Mouse (Mus musculus): ENCODE measurements at regions not wholly inside any gene's neighbourhood (a gene's known extent, or its start where the extent isn't known, plus 50 kb on each side); places are given as distances from the start of the nearest gene placed in this dataset.

GRCm38 (mm10) chr2:92523321-92523895 is 63.1 kb upstream of the Slc35c1 start:
- no peaks in the 10 kb centered on the region for H3K9me3 ChIP-seq
- H3K4me1 ChIP-seq (replicated peaks), result peaks cover 25% of the 10 kb centered on the region
- H3K4me3 ChIP-seq, result no peak overlapping the region
- ATAC-seq (ENCODE audit: low FRiP score), result no peak
- no peak overlapping the region for H3K9ac ChIP-seq
- WGBS, result 82% methylated on average over 13 of the region's 13 CpGs
- no peaks in the 10 kb centered on the region for H3K27me3 ChIP-seq
- no peak overlapping the region for H3K4me2 ChIP-seq
- H3K36me3 ChIP-seq, result no peaks in the 10 kb centered on the region
- H3K27ac ChIP-seq, result no peak overlapping the region

GRCm38 (mm10) chr2:92521527-92521926 is 61.2 kb upstream of the Slc35c1 start:
- ATAC-seq (ENCODE audit: low FRiP score), result no peak
- Histone ChIP-seq H3K9ac (no peak overlapping the region), H3K36me3 (no peaks in the 10 kb centered on the region), H3K9me3 (no peaks in the 10 kb centered on the region), H3K4me3 (no peak overlapping the region), H3K27ac (no peak overlapping the region), H3K4me1 (replicated peaks) (peaks cover 16% of the 10 kb centered on the region), H3K27me3 (no peaks in the 10 kb centered on the region), H3K4me2 (no peak overlapping the region)
- WGBS, result 83% methylated on average over 8 of the region's 8 CpGs

- WGBS, result 87% methylated on average over 8 of the region's 8 CpGs
- H3K4me3 ChIP-seq, result no peak overlapping the region
- no peaks in the 10 kb centered on the region for H3K36me3 ChIP-seq
- H3K4me1 ChIP-seq (replicated peaks), result no peaks in the 10 kb centered on the region; the same call in 1 of the 2 replicates
- H3K9me3 ChIP-seq, result no peaks in the 10 kb centered on the region
- H3K4me2 ChIP-seq, result no peak overlapping the region
- H3K9ac ChIP-seq, result no peak overlapping the region
- no peak for ATAC-seq (ENCODE audit: low FRiP score)
- H3K27ac ChIP-seq, result no peak overlapping the region
- no peaks in the 10 kb centered on the region for H3K27me3 ChIP-seq
These were observed 59.1 kb upstream of the Slc35c1 start for GRCm38 (mm10) chr2:92519396-92519795.

- Histone ChIP-seq H3K9me3 (no peaks in the 10 kb centered on the region), H3K4me2 (no peak overlapping the region), H3K27me3 (no peaks in the 10 kb centered on the region), H3K4me3 (no peak overlapping the region), H3K4me1 (replicated peaks) (no peaks in the 10 kb centered on the region), H3K36me3 (no peaks in the 10 kb centered on the region), H3K27ac (no peak overlapping the region), H3K9ac (no peak overlapping the region)
- WGBS, result 83% methylated on average over 8 of the region's 8 CpGs
- ATAC-seq (ENCODE audit: low FRiP score), result no peak
These were observed 58.6 kb upstream of the Slc35c1 start for GRCm38 (mm10) chr2:92518891-92519290.

- Histone ChIP-seq H3K27ac (no peak overlapping the region), H3K4me2 (no peak overlapping the region), H3K36me3 (no peaks in the 10 kb centered on the region), H3K4me1 (replicated peaks) (no peaks in the 10 kb centered on the region), H3K9me3 (no peaks in the 10 kb centered on the region), H3K9ac (no peak overlapping the region), H3K4me3 (no peak overlapping the region), H3K27me3 (no peaks in the 10 kb centered on the region)
- no peak for ATAC-seq (ENCODE audit: low FRiP score)
- 57% methylated on average over 6 of the region's 6 CpGs for WGBS
These were observed 54.6 kb upstream of the Slc35c1 start for GRCm38 (mm10) chr2:92514961-92515360.

- no peak for ATAC-seq (ENCODE audit: low FRiP score)
- WGBS, result 80% methylated on average over 6 of the region's 6 CpGs
- Histone ChIP-seq H3K4me3 (no peak overlapping the region), H3K9me3 (no peaks in the 10 kb centered on the region), H3K36me3 (no peaks in the 10 kb centered on the region), H3K4me1 (replicated peaks) (no peaks in the 10 kb centered on the region), H3K9ac (no peak overlapping the region), H3K4me2 (no peak overlapping the region), H3K27ac (no peak overlapping the region), H3K27me3 (no peaks in the 10 kb centered on the region)
These were observed 51.7 kb upstream of the Slc35c1 start for GRCm38 (mm10) chr2:92511771-92512744.
